21 mouse cellular contexts compared by ENCODE assay signal in the genomic region with DNA sequence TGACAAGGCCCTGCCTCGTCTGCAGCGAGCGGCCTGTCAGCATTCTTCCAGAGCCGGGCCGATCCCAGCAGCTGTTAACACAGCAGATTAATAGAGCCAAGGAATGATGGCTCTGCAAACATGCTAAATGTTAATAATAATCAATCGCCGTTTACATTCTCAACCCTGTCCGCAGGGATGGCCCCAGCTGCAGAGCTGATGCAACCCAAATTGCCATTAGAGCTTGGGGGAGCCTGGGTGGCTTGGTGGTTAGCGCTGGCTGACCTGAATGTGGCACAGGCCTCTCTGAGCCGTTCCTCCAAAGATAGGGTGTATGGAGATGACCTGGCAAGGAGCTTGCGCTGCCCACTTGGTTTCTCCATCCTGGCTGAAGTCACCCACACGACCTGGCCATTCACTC.
DNase-seq lines count a peak whose midpoint lies in the region; ATAC-seq lines count a peak whose summit lies in the region.
"Had no signal": no experiment of that assay in that cellular context is flagged by ENCODE, and none has a peak within 500 bp of the region (broad histone marks: within the 10 kb centered on the region; RNA-seq: fewer than 3 reads in every experiment).

No protein-coding gene starts in this region.

- H3K4me2 ChIP-seq in heart, embryonic 13.5 days, result no peak overlapping the region
- H3K4me2 ChIP-seq in hindbrain, embryonic 13.5 days, result no peak overlapping the region
- H3K4me2 ChIP-seq in hindbrain, embryonic 16.5 days (ENCODE audit: low read length), result no peak overlapping the region
- H3K4me2 ChIP-seq in midbrain, embryonic 14.5 days (ENCODE audit: low read length), result no peak overlapping the region
- H3K4me2 ChIP-seq in midbrain, embryonic 16.5 days (ENCODE audit: low read length), result no peak overlapping the region
- H3K4me2 ChIP-seq: embryonic facial prominence, embryonic 12.5 days; forebrain, embryonic 15.5 days; heart, embryonic 11.5 days had no signal

- 62% methylated on average over 12 of the region's 12 CpGs for WGBS in heart, embryonic 13.5 days
- 58% methylated on average over 12 of the region's 12 CpGs for WGBS in hindbrain, embryonic 13.5 days
- WGBS in hindbrain, embryonic 16.5 days, result 61% methylated on average over 12 of the region's 12 CpGs
- WGBS in midbrain, embryonic 14.5 days, result 80% methylated on average over 12 of the region's 12 CpGs
- 79% methylated on average over 12 of the region's 12 CpGs for WGBS in midbrain, embryonic 16.5 days

- ATAC-seq in heart, embryonic 13.5 days (ENCODE audit: extremely low read depth, insufficient number of reproducible peaks, low FRiP score, low TSS enrichment), result no peak
- no peak for ATAC-seq in hindbrain, embryonic 13.5 days (ENCODE audit: low FRiP score)
- no peak for ATAC-seq in hindbrain, embryonic 16.5 days
- ATAC-seq in midbrain, embryonic 14.5 days (ENCODE audit: low FRiP score, low TSS enrichment), result no peak
- ATAC-seq in midbrain, embryonic 16.5 days, result no peak
- ATAC-seq: activated CD4-positive, CD25-positive, alpha-beta regulatory T cell, adult 4 months; forebrain, embryonic 15.5 days; intestine, embryonic 16.5 days; Patski had no signal

- no peak for DNase-seq in heart, adult 11 months
- peak; percentile 22 for DNase-seq in midbrain, embryonic 14.5 days
- no peak for DNase-seq in adipocyte (ENCODE audit: low spot score)
- DNase-seq: adrenal gland, adult 2 months; adrenal gland, postnatal 25 days; cerebellum, adult 18-20 months; cerebellum, adult 9-11 months; cerebellum, postnatal 36 days; gastrocnemius, postnatal 36 days; heart, adult 18-20 months had no signal

- H3K4me3 ChIP-seq in heart, embryonic 13.5 days, result no peak overlapping the region
- no peak overlapping the region for H3K4me3 ChIP-seq in hindbrain, embryonic 13.5 days
- no peak overlapping the region for H3K4me3 ChIP-seq in hindbrain, embryonic 16.5 days (ENCODE audit: low read length)
- H3K4me3 ChIP-seq in midbrain, embryonic 14.5 days (replicated peaks; ENCODE audit: low read depth, low read length), result no peak overlapping the region
- H3K4me3 ChIP-seq in midbrain, embryonic 16.5 days (ENCODE audit: low read depth, low read length), result no peak overlapping the region
- H3K4me3 ChIP-seq: embryonic facial prominence, embryonic 12.5 days; forebrain, embryonic 15.5 days had no signal

- no peaks in the 10 kb centered on the region for H3K36me3 ChIP-seq in heart, embryonic 13.5 days
- H3K36me3 ChIP-seq in hindbrain, embryonic 13.5 days, result no peaks in the 10 kb centered on the region
- no peaks in the 10 kb centered on the region for H3K36me3 ChIP-seq in hindbrain, embryonic 16.5 days (ENCODE audit: control insufficient read depth, insufficient read depth, low read length)
- H3K36me3 ChIP-seq in midbrain, embryonic 14.5 days (ENCODE audit: control insufficient read depth, insufficient read depth, low read length), result no peaks in the 10 kb centered on the region
- H3K36me3 ChIP-seq in midbrain, embryonic 16.5 days (ENCODE audit: control insufficient read depth, insufficient read depth, low read length), result no peaks in the 10 kb centered on the region
- H3K36me3 ChIP-seq: embryonic facial prominence, embryonic 12.5 days; forebrain, embryonic 15.5 days had no signal

- 0 out of 2 replicates have a peak overlapping the region, but pooled peaks have one; percentile 14 for H3K9ac ChIP-seq in heart, embryonic 13.5 days
- H3K9ac ChIP-seq in hindbrain, embryonic 13.5 days, result no peak overlapping the region
- H3K9ac ChIP-seq in hindbrain, embryonic 16.5 days (ENCODE audit: low read depth, low read length), result no peak overlapping the region
- no peak overlapping the region for H3K9ac ChIP-seq in midbrain, embryonic 14.5 days (replicated peaks; ENCODE audit: low read length)
- H3K9ac ChIP-seq in midbrain, embryonic 16.5 days (ENCODE audit: low read depth, low read length), result no peak overlapping the region
- H3K9ac ChIP-seq: embryonic facial prominence, embryonic 12.5 days; forebrain, embryonic 15.5 days had no signal

- H3K27ac ChIP-seq in heart, embryonic 13.5 days (replicated peaks), result no peak overlapping the region
- H3K27ac ChIP-seq in hindbrain, embryonic 13.5 days, result peak overlapping the region; percentile 40; the same call in 1 of the 2 replicates
- H3K27ac ChIP-seq in hindbrain, embryonic 16.5 days (ENCODE audit: low read depth, low read length), result no peak overlapping the region
- no peak overlapping the region for H3K27ac ChIP-seq in midbrain, embryonic 14.5 days (replicated peaks; ENCODE audit: low read depth, low read length)
- H3K27ac ChIP-seq in midbrain, embryonic 16.5 days (ENCODE audit: low read length), result no peak overlapping the region
- H3K27ac ChIP-seq: embryonic facial prominence, embryonic 12.5 days; forebrain, embryonic 15.5 days had no signal

- H3K27me3 ChIP-seq in heart, embryonic 13.5 days (replicated peaks), result no peaks in the 10 kb centered on the region; the same call in 1 of the 2 replicates
- H3K27me3 ChIP-seq in hindbrain, embryonic 13.5 days, result peaks cover 35% of the 10 kb centered on the region
- no peaks in the 10 kb centered on the region for H3K27me3 ChIP-seq in hindbrain, embryonic 16.5 days (replicated peaks; ENCODE audit: control insufficient read depth, insufficient read depth, low read length)
- H3K27me3 ChIP-seq in midbrain, embryonic 14.5 days (ENCODE audit: control insufficient read depth, insufficient read depth, low read length), result 0 out of 2 replicates have a peak, but pooled peaks cover under 1% of the 10 kb centered on the region
- H3K27me3 ChIP-seq in midbrain, embryonic 16.5 days (ENCODE audit: control insufficient read depth, insufficient read depth, low read depth, low read length), result peaks cover 3% of the 10 kb centered on the region; the same call in 1 of the 2 replicates
- H3K27me3 ChIP-seq: CH12.LX; embryonic facial prominence, embryonic 12.5 days; forebrain, embryonic 15.5 days had no signal

- H3K9me3 ChIP-seq in heart, embryonic 13.5 days, result no peaks in the 10 kb centered on the region
- H3K9me3 ChIP-seq in hindbrain, embryonic 13.5 days, result no peaks in the 10 kb centered on the region
- no peaks in the 10 kb centered on the region for H3K9me3 ChIP-seq in hindbrain, embryonic 16.5 days (ENCODE audit: control insufficient read depth, low read length)
- no peaks in the 10 kb centered on the region for H3K9me3 ChIP-seq in midbrain, embryonic 14.5 days (ENCODE audit: control insufficient read depth, low read length)
- H3K9me3 ChIP-seq in midbrain, embryonic 16.5 days (replicated peaks; ENCODE audit: control insufficient read depth, low read length, poor library complexity, severe bottlenecking), result no peaks in the 10 kb centered on the region
- H3K9me3 ChIP-seq: embryonic facial prominence, embryonic 12.5 days; forebrain, embryonic 15.5 days had no signal

- H3K4me1 ChIP-seq in heart, embryonic 13.5 days, result peaks cover 67% of the 10 kb centered on the region
- H3K4me1 ChIP-seq in hindbrain, embryonic 13.5 days (replicated peaks), result peaks cover 63% of the 10 kb centered on the region
- H3K4me1 ChIP-seq in hindbrain, embryonic 16.5 days (ENCODE audit: control insufficient read depth, insufficient read depth, low read depth, low read length), result peaks cover 25% of the 10 kb centered on the region
- H3K4me1 ChIP-seq in midbrain, embryonic 14.5 days (ENCODE audit: control insufficient read depth, insufficient read depth, low read length), result peaks cover 33% of the 10 kb centered on the region
- peaks cover 24% of the 10 kb centered on the region for H3K4me1 ChIP-seq in midbrain, embryonic 16.5 days (ENCODE audit: control insufficient read depth, insufficient read depth, low read length)
